Mouse (Mus musculus) bone marrow, adult 2 months (tissue): ENCODE measurements around the gene Homer2.

ENCODE experiments used
- CTCF ChIP-seq: fragments of 200-500 bp; IDR thresholded peaks from 2 replicates; pipeline ENCODE4 v1.5.1; 2011; ENCODE audit warnings: low read length, control low read depth; ENCODE audit not compliant: control insufficient read depth, insufficient read depth
- POLR2A ChIP-seq: fragments of 200-500 bp; IDR thresholded peaks from 2 replicates; pipeline ENCODE4 v1.6.1; 2011; ENCODE audit warnings: low read depth, mild to moderate bottlenecking, control low read depth, low read length, borderline replicate concordance; ENCODE audit not compliant: control insufficient read depth

DNA sequence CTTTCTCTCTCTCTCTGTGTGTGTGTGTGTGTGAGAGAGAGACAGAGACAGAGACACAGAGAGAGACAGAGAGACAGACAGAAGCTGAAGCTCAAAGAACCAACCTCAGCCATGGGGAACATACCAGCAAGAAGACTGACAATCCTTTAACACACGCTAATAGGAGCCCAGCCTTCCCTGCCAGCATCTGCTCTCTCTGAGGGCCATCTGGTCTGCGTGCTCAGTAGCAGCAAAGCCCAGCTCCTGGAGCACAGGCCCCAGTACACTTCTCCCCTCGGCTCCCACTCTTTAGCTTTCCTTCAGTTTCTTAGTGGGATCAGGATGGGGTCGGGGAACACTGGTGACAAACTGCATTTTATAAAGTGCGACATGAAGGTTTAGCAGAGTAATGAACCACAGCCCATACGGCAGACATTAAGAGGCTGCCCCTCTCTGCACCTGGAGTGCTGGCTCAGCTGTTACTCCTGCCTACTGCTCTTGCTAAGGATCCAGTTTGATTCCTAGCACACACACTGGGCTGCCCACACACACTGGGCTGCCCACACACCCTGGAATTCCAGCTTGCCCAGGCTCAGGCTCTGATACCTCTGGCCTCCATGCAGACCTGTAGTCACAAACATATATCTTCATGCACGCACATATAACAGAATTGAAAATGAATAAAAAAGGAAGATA is 141.8 kb downstream of the Homer2 start:
- no peak for TF ChIP-seq CTCF
- no peak for TF ChIP-seq POLR2A
